Mouse (Mus musculus) liver, embryonic 14.5 days (tissue): ENCODE data around the gene Rap1gds1.

Experiments
- CTCF ChIP-seq: IDR thresholded peaks from 2 replicates; pipeline ENCODE4 v1.5.1; 2016; ENCODE audit warnings: antibody characterized with exemption, low read depth, control low read depth
- EP300 ChIP-seq: IDR thresholded peaks from 2 replicates; pipeline ENCODE4 v1.6.1; 2016; ENCODE audit warnings: antibody characterized with exemption, low read depth

GRCm38 (mm10) chr3:138916591-138916990 is 158.4 kb downstream of the Rap1gds1 start:
- TF ChIP-seq CTCF (no peak), EP300 (no peak)
